Mouse (Mus musculus) bone marrow macrophage, adult 2 months (primary cell): ENCODE measurements around the gene Harbi1. TPM values are rescaled to one million over a fixed set of nuclear protein-coding genes. Genes with fewer than 3 reads are reported as not detected.

Source experiments
- H3K27ac ChIP-seq: 2 replicates; pipeline ENCODE4 v1.5.1; 2012; ENCODE audit warnings: low read depth, low read length; ENCODE audit not compliant: insufficient read depth
- H3K4me1 ChIP-seq: 2 replicates; pipeline ENCODE4 v1.6.1; 2012; ENCODE audit warnings: low read length; ENCODE audit not compliant: control insufficient read depth, insufficient read depth
- H3K4me3 ChIP-seq: 2 replicates; pipeline ENCODE4 v1.5.1; 2012; ENCODE audit warnings: mild to moderate bottlenecking, low read length, moderate library complexity; ENCODE audit not compliant: insufficient read depth
- CTCF ChIP-seq: IDR thresholded peaks from 2 replicates; pipeline ENCODE4 v1.5.1; 2012; ENCODE audit warnings: low read depth, mild to moderate bottlenecking, low read length, moderate library complexity
- POLR2A ChIP-seq: IDR thresholded peaks from 2 replicates; pipeline ENCODE4 v1.6.1; 2012; ENCODE audit warnings: mild to moderate bottlenecking, low read depth, low read length, borderline replicate concordance
- polyA plus RNA-seq: library from polyadenylated mRNA; stranded (reverse); fragments of >200 nt; gene quantifications from 2 replicates; pipeline ENCODE4 v1.2.4, GENCODE M21; 2012; ENCODE audit not compliant: missing spikeins, insufficient read depth, insufficient read length

The Harbi1 gene
- polyA plus RNA-seq, 1 experiment, result 4.8 TPM

DNA sequence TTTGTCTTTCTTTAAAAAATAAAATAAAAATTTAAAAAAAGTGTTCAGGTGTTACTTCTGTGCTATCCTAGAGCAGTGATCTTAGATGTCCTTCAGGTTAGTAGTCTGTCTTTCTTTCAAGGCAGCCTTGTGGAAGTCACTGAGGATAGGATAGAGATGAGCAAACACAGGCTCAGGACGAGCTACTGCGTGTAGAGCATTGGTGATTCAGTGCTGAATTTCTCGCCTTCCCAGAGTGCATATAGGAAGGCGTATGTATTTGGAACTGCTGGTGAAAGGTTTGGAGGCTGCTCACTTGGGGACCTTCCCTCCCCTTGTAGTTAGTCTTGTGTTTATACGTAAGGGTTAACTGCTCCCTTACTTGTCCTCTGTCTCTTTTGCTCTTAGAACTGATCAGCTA lies 24.6 kb downstream of the Harbi1 start:
- H3K4me1 ChIP-seq, result peaks cover 14% of the 10 kb centered on the region

DNA sequence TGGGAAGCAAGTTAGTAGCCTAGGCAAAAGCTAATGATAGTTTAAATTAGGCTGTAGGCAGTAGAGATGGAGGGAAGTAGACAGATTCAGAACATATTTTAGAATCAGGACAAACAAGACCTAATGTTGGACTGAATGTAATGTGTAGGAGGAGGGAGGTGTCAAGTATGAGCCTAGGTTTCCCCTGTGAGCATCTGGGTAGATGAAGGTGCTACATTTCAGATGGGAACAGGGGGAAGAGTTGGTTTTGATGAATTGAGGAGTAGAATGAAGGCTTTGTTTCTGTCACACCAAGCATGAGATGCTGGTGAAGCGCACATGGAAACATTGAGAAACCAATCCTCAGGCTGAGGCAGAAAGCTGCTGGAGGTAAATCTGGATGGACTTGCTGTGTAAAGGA lies 28.9 kb downstream of the Harbi1 start:
- no peak overlapping the region for H3K4me3 ChIP-seq
- TF ChIP-seq POLR2A (no peak), CTCF (no peak)
- H3K27ac ChIP-seq, result no peak overlapping the region
- H3K4me1 ChIP-seq, result peaks cover 16% of the 10 kb centered on the region

More for the DNA sequence above, 24.6 kb downstream of the Harbi1 start:
- Histone ChIP-seq H3K27ac (no peak overlapping the region), H3K4me3 (no peak overlapping the region)
- TF ChIP-seq POLR2A (no peak), CTCF (no peak)

DNA sequence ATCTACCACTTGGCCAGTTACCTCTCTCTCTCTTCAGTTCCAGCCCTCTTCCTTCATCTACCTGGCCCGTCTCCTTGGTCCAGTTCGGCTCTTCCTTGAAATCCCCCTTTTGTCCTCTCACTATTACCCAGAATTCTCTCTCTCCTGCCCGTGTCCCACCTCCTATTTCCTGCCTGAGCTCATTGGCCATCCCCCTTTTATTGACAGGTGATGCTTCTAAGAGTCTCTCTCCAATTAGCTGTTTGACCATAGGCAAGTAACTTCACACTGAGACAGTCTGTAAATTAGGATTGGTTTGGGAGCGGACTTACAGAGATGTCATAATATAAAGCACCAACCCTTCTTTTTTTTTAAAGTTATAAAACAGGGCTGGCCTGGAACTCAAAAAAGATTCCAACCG lies 34.0 kb downstream of the Harbi1 start:
- Histone ChIP-seq H3K27ac (no peak overlapping the region), H3K4me1 (peaks cover 5% of the 10 kb centered on the region), H3K4me3 (no peak overlapping the region)
- TF ChIP-seq POLR2A (no peak), CTCF (no peak)

DNA sequence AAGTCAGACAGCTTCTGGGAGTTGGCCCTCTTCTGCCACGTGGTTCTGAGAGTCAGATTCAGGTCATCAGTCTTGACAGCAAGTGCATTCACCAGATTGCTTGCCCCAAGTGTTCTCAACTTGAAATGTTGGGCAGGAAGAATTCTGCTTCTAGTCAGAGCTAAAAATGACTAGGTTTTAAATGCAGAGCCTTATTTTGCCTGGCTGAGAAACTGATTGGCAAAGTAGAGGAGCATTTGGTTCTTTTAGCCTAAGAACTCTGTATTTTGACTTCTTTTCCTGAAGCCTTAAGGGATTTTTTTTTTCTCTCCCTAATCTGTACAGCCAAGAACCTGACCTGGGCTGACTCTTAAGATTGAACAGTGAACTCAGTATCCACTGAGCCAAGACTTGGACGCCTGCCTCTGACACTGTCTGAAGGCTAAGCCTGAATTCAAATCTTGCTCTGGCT lies 39.2 kb downstream of the Harbi1 start:
- TF ChIP-seq CTCF, result no peak
- no peak for TF ChIP-seq POLR2A
- peaks cover 4% of the 10 kb centered on the region for H3K4me1 ChIP-seq
- H3K4me3 ChIP-seq, result no peak overlapping the region
- H3K27ac ChIP-seq, result no peak overlapping the region

Other genes with a start within 250 kb of the Harbi1 start
- 31.8 and 40.1 TPM in 2 replicates for gene Ckap5, start 184.1 kb upstream of the Harbi1 start, polyA plus RNA-seq
- not detected in 2 replicates for gene F2, start 74.4 kb upstream of the Harbi1 start, polyA plus RNA-seq
- 12.5 and 17.5 TPM in 2 replicates for gene Zfp408, start 61.1 kb upstream of the Harbi1 start, polyA plus RNA-seq
- gene Arhgap1, start 61.0 kb upstream of the Harbi1 start, polyA plus RNA-seq, result 66.6 and 88.4 TPM in 2 replicates
- gene Atg13, start 276 bp upstream of the Harbi1 start, polyA plus RNA-seq, result 28.8 and 35.7 TPM in 2 replicates
- 24.0 and 26.3 TPM in 2 replicates for gene Ambra1, start 19.3 kb downstream of the Harbi1 start, polyA plus RNA-seq
- gene Chrm4, start 216.4 kb downstream of the Harbi1 start, polyA plus RNA-seq, result not detected in 2 replicates
- gene Mdk, start 221.4 kb downstream of the Harbi1 start, polyA plus RNA-seq, result 1.0 and 3.4 TPM in 2 replicates
- gene Gm9821, start 234.9 kb downstream of the Harbi1 start, polyA plus RNA-seq, result not detected in 2 replicates